Mouse (Mus musculus) lung, postnatal 36 days (tissue): Measurements from ENCODE around the gene Arsa.

Source experiments
- DNase-seq: peaks from one replicate; pipeline ENCODE4 v3.0.0; 2022; ENCODE audit warnings: mixed read lengths

Gene Arsa

DNA sequence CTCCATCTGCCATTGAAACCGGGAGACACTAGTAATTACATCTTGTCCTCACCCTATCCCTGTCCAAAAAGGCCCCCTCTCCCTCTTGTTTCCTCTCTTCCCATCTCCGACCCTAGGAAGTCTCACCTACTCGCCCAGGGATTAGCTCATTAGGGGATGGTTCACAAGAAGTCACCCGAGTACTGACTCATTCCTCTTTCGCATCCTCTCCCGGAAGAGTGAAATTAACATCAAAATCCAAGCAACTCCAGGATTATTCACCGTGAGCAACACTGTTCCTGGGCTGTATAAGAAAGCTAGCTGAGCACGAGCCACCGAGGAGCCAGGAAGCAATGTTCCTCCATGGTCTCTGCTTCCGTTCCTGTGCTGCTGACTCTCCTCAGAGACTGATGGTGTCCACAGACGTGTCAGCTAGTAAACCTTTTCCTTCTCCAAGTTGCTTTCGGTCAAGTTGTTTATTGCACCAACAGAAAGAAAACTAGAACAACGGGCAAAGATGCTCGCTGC, 11.4 kb upstream of the Arsa start:
- no peak for DNase-seq

GRCm38 (mm10) chr15:89488182-89488581, 11.0 kb upstream of the Arsa start:
- no peak for DNase-seq

DNA sequence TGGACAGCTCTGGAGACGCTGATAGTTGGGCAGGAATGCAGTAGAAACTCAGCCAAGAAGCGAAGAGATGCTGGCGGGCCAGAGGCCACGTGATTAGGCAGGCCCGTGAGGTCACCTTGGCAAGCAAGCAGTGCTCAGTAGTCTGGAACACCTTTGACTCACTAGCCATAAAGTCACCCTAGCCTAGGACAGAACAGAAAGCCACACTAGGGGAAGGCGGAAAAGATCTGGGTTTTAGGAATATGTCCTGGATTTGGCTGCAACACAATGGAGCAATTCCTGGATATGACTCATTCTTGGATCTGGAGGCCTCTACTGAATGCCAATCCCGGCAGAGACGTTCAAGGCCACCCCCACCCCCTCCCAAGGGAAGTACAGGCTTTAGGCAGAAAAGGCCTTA, 3.4 kb upstream of the Arsa start:
- peak; percentile 75 for DNase-seq

- DNase-seq: no peak
These were observed 1.4 kb upstream of the Arsa start for GRCm38 (mm10) chr15:89478622-89479021.

GRCm38 (mm10) chr15:89477806-89478205, 581 bp upstream of the Arsa start:
- DNase-seq: no peak

- no peak for DNase-seq
These were observed 780 bp downstream of the Arsa start for GRCm38 (mm10) chr15:89476475-89476815.

DNA sequence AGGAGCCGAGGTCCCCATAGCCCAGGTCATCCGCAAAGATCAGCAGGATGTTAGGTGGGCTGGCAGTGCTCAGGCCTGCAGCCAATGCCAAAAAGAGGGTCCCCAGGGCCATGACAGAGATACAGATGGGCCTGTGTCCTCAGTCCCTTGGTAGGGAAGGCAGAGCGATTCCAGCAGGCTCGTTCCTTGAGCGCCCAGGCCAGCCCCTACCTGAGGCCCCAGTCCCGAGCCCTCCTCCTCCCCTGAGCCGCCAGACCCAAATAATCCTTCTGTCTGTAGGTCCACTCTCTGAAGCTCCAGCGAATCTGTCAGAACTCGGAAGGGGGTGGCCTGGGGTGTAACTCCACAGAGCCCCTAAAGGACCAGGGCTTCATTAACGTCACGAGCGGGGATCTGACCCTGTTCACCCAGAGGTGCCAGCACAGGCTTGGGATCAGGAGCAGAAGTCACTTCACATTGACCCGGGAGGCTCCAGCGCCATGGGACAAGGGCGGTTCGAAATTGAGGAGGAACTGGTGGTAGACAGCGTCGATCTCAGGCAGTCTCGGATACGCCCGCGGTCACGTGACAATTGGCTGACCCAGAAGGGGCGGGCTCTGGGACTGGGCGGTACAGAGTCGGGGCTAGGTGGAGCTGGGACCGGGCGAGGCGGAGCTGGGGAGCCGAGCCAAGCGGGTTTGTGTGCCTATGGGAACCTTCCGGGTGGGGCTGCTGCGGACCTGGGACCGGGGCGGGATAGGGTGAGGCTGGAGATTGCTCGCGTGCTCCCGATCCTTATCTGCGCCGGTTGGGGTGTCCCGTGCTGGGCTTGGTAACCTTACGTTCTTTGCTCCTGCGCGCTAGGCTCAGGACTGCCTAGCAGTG, 1.4 kb downstream of the Arsa start:
- DNase-seq: peak; percentile 98

DNA sequence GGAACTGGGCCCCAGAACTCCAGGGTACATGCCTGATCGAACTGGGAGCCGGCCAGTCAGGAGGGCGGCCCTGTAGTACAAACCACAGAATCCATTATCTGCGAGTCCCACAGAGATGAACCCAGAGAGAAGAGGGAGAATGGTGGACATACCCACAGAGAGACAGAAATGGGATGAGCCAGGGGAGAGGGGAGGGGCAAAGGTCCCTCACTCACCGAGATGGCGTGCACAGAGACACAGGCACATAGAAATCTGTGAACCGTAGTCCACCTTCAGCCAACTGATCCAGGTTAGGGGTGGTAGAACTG, 2.0 kb downstream of the Arsa start:
- DNase-seq: no peak

GRCm38 (mm10) chr15:89474596-89475292, 2.5 kb downstream of the Arsa start:
- DNase-seq: no peak

DNA sequence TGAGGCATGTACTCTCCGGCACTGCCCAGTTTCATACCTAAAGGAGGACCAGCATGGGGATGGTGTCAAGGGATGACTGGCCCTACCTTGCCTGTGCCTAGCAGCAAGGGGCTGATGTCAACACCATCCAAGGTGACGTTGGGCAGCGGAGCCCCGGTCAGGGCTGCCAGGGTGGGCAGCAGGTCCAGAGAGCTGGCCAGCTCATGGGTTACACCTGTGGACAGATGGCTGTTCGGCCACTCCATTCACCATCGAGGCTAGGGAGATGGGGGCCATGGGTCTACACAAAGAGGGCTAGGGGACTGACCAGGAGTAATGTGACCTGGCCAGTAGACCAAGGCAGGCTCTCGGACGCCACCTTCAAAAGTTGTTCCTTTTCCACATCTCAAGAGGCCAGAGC, 3.3 kb downstream of the Arsa start:
- DNase-seq: no peak

GRCm38 (mm10) chr15:89473370-89473769, 3.9 kb downstream of the Arsa start:
- DNase-seq: no peak

DNA sequence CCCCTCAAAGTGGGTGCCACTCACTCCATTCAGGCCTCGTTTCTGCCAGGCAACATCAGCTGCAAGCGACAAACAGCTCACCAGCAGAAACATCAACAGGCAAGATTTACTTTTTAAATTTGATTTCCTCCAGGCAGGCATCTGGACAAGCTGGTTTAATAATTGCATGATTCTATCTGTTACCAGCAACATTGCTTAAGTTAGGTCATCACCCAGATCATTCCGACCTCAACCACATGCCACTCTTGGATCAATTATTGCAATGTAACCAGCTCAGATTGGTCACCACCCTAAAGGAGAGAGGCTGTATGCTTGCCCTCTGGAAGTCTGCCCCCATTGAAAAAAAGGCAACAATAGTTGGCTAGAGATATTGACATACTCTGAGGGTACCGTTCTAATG, 5.7 kb downstream of the Arsa start:
- DNase-seq: no peak

GRCm38 (mm10) chr15:89468577-89468976, 8.6 kb downstream of the Arsa start:
- DNase-seq: no peak

DNA sequence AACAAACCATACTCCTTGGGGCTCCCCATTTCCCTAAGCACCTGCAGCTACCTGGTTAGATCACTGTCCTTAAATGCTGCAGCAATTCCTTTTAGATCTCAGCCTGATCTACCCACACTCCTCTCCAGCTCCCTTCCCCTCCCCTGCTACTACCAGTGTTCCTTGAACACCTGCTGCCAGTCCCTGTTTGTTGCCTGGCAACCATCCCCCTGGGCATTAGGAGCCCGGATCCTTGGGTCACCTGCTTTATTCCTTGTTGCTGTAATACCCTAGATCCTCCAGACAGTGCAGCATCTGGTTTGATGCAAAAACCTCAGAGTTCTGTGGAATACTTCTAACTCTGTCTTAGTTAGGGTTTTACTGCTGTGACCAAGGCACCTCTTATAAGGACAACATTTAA, 12.2 kb downstream of the Arsa start:
- no peak for DNase-seq

GRCm38 (mm10) chr15:89463334-89464235, 13.6 kb downstream of the Arsa start:
- peak; percentile 57 for DNase-seq

- DNase-seq: no peak
These were observed 15.0 kb downstream of the Arsa start for GRCm38 (mm10) chr15:89462176-89462575.

DNA sequence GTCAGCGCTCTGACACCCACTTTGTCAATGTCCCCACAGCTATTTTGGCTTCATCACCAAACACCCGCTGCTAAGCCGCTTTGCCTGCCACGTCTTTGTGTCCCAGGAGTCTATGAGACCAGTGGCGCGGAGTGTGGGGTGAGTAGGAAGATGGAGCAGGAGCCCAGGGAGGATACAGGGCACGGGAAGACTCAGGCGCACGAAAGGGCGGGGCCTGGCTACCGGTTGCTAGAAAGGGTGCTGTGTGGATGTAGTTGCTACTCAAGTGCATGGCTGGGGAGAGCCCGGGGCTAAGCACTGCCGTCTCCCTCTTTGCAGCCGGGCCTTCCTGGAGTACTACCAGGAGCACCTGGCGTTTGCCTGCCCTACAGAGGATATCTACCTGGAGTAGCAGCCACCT, 15.9 kb downstream of the Arsa start:
- no peak for DNase-seq

- DNase-seq: no peak
These were observed 16.9 kb downstream of the Arsa start for GRCm38 (mm10) chr15:89460298-89460697.

GRCm38 (mm10) chr15:89459821-89460220, 17.4 kb downstream of the Arsa start:
- DNase-seq: no peak

DNA sequence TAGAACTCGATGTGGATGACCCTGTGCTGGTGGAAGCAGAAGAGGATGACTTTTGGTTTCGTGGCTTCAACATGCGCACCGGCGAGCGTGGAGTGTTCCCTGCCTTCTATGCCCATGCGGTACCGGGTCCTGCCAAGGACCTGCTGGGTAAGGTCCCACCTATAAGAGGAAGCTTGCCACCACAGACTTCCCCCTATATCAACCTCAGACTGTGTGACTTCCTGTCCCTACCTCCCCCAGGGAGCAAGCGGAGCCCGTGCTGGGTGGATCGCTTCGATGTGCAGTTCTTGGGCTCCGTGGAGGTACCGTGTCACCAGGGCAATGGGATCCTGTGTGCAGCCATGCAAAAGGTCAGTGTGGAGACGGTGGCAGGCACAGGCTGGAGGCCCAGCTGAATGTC, 18.3 kb downstream of the Arsa start:
- no peak for DNase-seq

DNA sequence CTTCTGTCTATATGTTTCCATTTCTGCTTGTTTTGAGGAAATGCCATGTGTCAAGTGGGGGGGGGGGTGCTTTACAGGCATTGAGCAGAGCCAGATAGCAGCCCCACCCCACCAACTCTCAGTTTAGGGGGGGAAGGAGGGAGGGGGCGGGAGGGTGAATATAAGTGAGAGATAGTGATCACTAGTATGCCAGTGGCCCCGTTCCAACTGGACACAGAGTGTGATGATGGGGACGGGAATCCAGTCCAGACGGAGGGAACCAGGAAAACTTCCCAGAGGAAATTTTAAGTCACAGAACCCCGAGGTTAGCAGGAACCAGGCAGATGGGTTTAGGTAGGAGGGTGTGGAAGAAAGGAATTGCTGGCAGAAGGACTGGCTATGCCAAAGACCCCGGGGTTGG, 21.6 kb downstream of the Arsa start:
- no peak for DNase-seq

- no peak for DNase-seq
These were observed 22.4 kb downstream of the Arsa start for GRCm38 (mm10) chr15:89454857-89455256.

DNA sequence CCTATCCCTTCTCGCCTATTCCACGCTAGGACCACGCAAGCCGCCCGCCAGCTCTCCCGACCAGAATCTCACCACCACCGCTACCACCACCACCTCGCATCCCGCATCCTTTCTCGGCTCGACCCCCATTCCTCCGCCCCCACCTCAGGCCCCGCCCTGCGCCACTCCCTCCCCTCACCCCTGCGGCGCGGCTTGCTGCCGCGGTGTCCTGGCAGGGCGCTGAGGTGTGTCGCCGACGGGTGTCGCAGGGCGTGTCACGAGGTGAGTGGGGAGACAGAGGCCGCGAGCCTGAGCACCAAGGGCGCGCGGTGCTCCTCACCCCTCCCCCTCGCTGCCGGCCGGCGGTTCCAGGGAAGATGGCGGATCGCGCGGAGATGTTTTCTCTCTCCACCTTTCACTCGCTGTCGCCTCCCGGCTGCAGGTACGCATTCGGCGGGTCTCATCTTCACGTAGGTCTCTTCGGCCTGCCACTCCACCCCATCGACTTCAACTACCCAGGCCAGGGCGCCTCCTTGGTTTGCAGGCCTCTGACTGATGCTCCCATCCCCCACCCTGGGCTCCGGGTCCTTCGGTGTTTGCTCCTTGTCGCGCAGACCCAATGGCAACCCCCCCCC, 23.3 kb downstream of the Arsa start, which contains the start of gene Mapk8ip2:
Gene Mapk8ip2 (plus strand): TSS at position 49 of the 614 bp plus-strand sequence.
- no peak for DNase-seq
